ENCODE assay signal across 17 mouse cellular contexts in the genomic region with DNA sequence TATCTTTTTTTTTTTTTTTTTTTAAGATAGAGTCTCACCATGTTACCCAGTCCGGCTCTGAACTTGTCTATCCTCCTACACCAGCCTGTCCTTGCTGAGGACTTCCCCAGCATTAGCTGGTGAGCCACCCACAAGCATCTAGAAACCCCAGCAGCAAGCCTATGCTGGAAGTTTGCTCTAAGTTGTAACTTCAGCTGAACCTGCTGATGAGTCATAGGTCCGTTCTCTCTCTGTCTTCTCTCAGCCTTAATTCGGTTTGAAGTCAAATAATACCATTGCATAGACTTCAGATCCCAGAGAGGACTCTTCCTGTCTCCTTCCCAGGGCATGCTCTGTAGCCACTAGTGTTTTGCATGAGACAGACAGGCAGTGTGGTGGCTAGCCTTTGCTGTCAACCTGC.
DNase-seq lines count a peak whose midpoint lies in the region; TF ChIP-seq lines count a peak whose summit lies in the region.
"Had no signal": no experiment of that assay in that cellular context is flagged by ENCODE, and none has a peak within 500 bp of the region (broad histone marks: within the 10 kb centered on the region; RNA-seq: fewer than 3 reads in every experiment).

No protein-coding gene starts in this region.

- H3K4me3 ChIP-seq in layer of hippocampus, adult 2 months = no peak overlapping the region
- H3K4me3 ChIP-seq: embryonic facial prominence, embryonic 10.5 days; embryonic facial prominence, embryonic 12.5 days; forebrain, embryonic 13.5 days; forebrain, embryonic 15.5 days had no signal

- TF ChIP-seq CTCF in layer of hippocampus, adult 2 months (conservative IDR thresholded peaks at IDR 0.05) = no peak

- H3K27ac ChIP-seq in layer of hippocampus, adult 2 months = peak overlapping the region; percentile 75
- H3K27ac ChIP-seq: embryonic facial prominence, embryonic 10.5 days; embryonic facial prominence, embryonic 12.5 days; forebrain, embryonic 13.5 days; forebrain, embryonic 15.5 days had no signal

- no peak for DNase-seq in layer of hippocampus, adult 2 months (ENCODE audit: low spot score in 2 of 2)
- DNase-seq in layer of hippocampus, adult 8-10 months (ENCODE audit: low spot score in 2 of 2) = no peak
- DNase-seq in MN1 (ENCODE audit: low spot score) = peak; percentile 73
- DNase-seq in brain, adult 2 months (ENCODE audit: low read depth, low spot score) = peak; percentile 68
- DNase-seq in adrenal gland, postnatal 14 days = no peak
- DNase-seq: adrenal gland, adult 8-10 months; adrenal gland, postnatal 25 days; cerebellum, adult 11-12 months; cerebellum, adult 2 months; cerebellum, adult 9-10 months; cerebellum, postnatal 10 days; cerebellum, postnatal 25 days; forebrain, postnatal 0 days had no signal

Comparison
In these comparisons a context has a peak if more than half of its experiments do, and no peak if none do; other contexts are left out.
1. DNase-seq: peak in MN1 (single experiment) and brain, adult 2 months (single experiment); none in layer of hippocampus, adult 2 months (0 of 2), layer of hippocampus, adult 8-10 months (0 of 2) and adrenal gland, postnatal 14 days (single experiment).